Comparison of ENCODE assay signal across 14 mouse cellular contexts in genomic region chr5:151202925-151203324, GRCm38 (mm10). TPM values are rescaled to one million over a fixed set of nuclear protein-coding genes. Genes with fewer than 3 reads are reported as not detected.
DNase-seq lines count a peak whose midpoint lies in the region; ATAC-seq and TF ChIP-seq lines count a peak whose summit lies in the region.
"Had no signal": no experiment of that assay in that cellular context is flagged by ENCODE, and none has a peak within 500 bp of the region (broad histone marks: within the 10 kb centered on the region; RNA-seq: fewer than 3 reads in every experiment).

No protein-coding gene starts in this region.

- H3K9me3 ChIP-seq in heart, postnatal 0 days (replicated peaks; ENCODE audit: control insufficient read depth, low read length), result no peaks in the 10 kb centered on the region
- H3K9me3 ChIP-seq in lung, embryonic 16.5 days (ENCODE audit: control insufficient read depth, low read length), result no peaks in the 10 kb centered on the region
- H3K9me3 ChIP-seq: heart, embryonic 13.5 days had no signal

- no peak overlapping the region for H3K4me3 ChIP-seq in heart, postnatal 0 days (ENCODE audit: low read depth, low read length)
- no peak overlapping the region for H3K4me3 ChIP-seq in lung, embryonic 16.5 days (ENCODE audit: low read length)
- no peak overlapping the region for H3K4me3 ChIP-seq in lung, adult 2 months (replicated peaks; ENCODE audit: extremely low read depth, low read depth, low read length)
- H3K4me3 ChIP-seq: gastrocnemius, adult 2 months; heart, embryonic 13.5 days had no signal

- no peak for TF ChIP-seq CTCF in heart, postnatal 0 days (IDR thresholded peaks at IDR 0.05; ENCODE audit: low read depth)
- TF ChIP-seq CTCF in lung, adult 2 months (IDR thresholded peaks at IDR 0.05; ENCODE audit: insufficient read depth, low read length), result no peak

- no peak for TF ChIP-seq POLR2A in lung, adult 2 months (IDR thresholded peaks at IDR 0.05; ENCODE audit: borderline replicate concordance, extremely low read depth, low read depth, low read length)

- ATAC-seq in heart, postnatal 0 days (ENCODE audit: insufficient read depth, low read depth), result peak; percentile 76
- peak; percentile 54; the same call in 1 of the 2 replicates for ATAC-seq in lung, embryonic 16.5 days (ENCODE audit: low read depth)
- ATAC-seq: hindbrain, postnatal 0 days had no signal

- no peaks in the 10 kb centered on the region for H3K27me3 ChIP-seq in heart, postnatal 0 days (ENCODE audit: control insufficient read depth, insufficient read depth, low read length)
- H3K27me3 ChIP-seq in lung, embryonic 16.5 days (ENCODE audit: control insufficient read depth, insufficient read depth, low read depth, low read length), result no peaks in the 10 kb centered on the region
- H3K27me3 ChIP-seq: CH12.LX; heart, embryonic 13.5 days had no signal

- DNase-seq in heart, postnatal 0 days (ENCODE audit: low spot score), result peak; percentile 77
- no peak for DNase-seq in heart, adult 8-10 months (ENCODE audit: low spot score)
- no peak for DNase-seq in lung, adult 2 months
- peak; percentile 77 for DNase-seq in R1 (ENCODE audit: low read depth, low spot score)
- peak; percentile 28 for DNase-seq in mesoderm, embryonic 11.5 days (ENCODE audit: low read depth, low spot score)
- DNase-seq in thymus, postnatal 0 days (ENCODE audit: low spot score), result no peak
- DNase-seq: cerebellum, adult 2 months; gastrocnemius, adult 2 months; right cerebral cortex, postnatal 25 days had no signal

- no peak overlapping the region for H3K4me2 ChIP-seq in heart, postnatal 0 days (ENCODE audit: low read depth, low read length)
- H3K4me2 ChIP-seq in lung, embryonic 16.5 days (ENCODE audit: low read depth, low read length), result no peak overlapping the region
- H3K4me2 ChIP-seq: heart, embryonic 13.5 days had no signal

- WGBS in heart, postnatal 0 days, result 13% methylated on average over 5 of the region's 5 CpGs
- 32% methylated on average over 5 of the region's 5 CpGs for WGBS in lung, embryonic 16.5 days
- WGBS in lung, adult 2 months, result 41% methylated on average over 5 of the region's 5 CpGs

- no peak for TF ChIP-seq EP300 in heart, postnatal 0 days (IDR thresholded peaks at IDR 0.05; ENCODE audit: low read depth)

- peaks cover 10% of the 10 kb centered on the region; the same call in 1 of the 2 replicates for H3K4me1 ChIP-seq in heart, postnatal 0 days (ENCODE audit: control insufficient read depth, insufficient read depth)
- H3K4me1 ChIP-seq in lung, embryonic 16.5 days (replicated peaks; ENCODE audit: control insufficient read depth, insufficient read depth, low read length), result 0 out of 2 replicates have a peak, but pooled peaks cover 2% of the 10 kb centered on the region
- 0 out of 2 replicates have a peak, but pooled peaks cover 3% of the 10 kb centered on the region for H3K4me1 ChIP-seq in lung, adult 2 months (ENCODE audit: control insufficient read depth, insufficient read depth, low read length)

- no peak overlapping the region for H3K27ac ChIP-seq in heart, postnatal 0 days (ENCODE audit: low read depth)
- H3K27ac ChIP-seq in lung, embryonic 16.5 days (ENCODE audit: low read length), result peak overlapping the region; percentile 1; the same call in 1 of the 2 replicates
- H3K27ac ChIP-seq: gastrocnemius, adult 2 months; heart, embryonic 13.5 days; hindbrain, postnatal 0 days had no signal

- no peaks in the 10 kb centered on the region for H3K36me3 ChIP-seq in heart, postnatal 0 days (replicated peaks; ENCODE audit: control insufficient read depth, insufficient read depth, low read length)
- H3K36me3 ChIP-seq in lung, embryonic 16.5 days (ENCODE audit: control insufficient read depth, insufficient read depth, low read length), result no peaks in the 10 kb centered on the region
- H3K36me3 ChIP-seq: heart, embryonic 13.5 days had no signal

- no peak overlapping the region for H3K9ac ChIP-seq in heart, postnatal 0 days (replicated peaks; ENCODE audit: low read depth, low read length)
- H3K9ac ChIP-seq in lung, embryonic 16.5 days (ENCODE audit: low read length), result no peak overlapping the region
- H3K9ac ChIP-seq: heart, embryonic 13.5 days had no signal

RNA-seq across cellular contexts. Expression of gene Stard13, which starts 30.7 kb away (rescaled TPM):
- total RNA-seq in heart, postnatal 0 days (2014; rRNA removed; ENCODE audit: low replicate concordance), result 10.6 and 11.9 TPM in 2 replicates
- polyA plus RNA-seq in heart, postnatal 0 days (2015; fragmentation: Nextera tagmentation; extraction: Ambion mirVana), result 3.0 and 3.3 TPM in 2 replicates
- total RNA-seq in heart, adult 8-10 months (2022), result 10 to 100 TPM; 24.3 to 29.4 (median 27.4) TPM
- 20.6 and 21.4 TPM in 2 replicates for polyA plus RNA-seq in lung, embryonic 16.5 days (2015; fragmentation: Nextera tagmentation; extraction: Ambion mirVana)
- 45.6 and 57.3 TPM in 2 replicates for polyA plus RNA-seq in lung, adult 2 months (2012; rRNA removed)
- 0.98 and 1.1 TPM in 2 replicates for polyA plus RNA-seq in thymus, postnatal 0 days (2015; fragmentation: Nextera tagmentation; extraction: Ambion mirVana)
- total RNA-seq: neutrophil, adult 5-6 weeks had no signal

Comparison
In these comparisons a context has a peak if more than half of its experiments do, and no peak if none do; other contexts are left out.
1. DNase-seq: peak in heart, postnatal 0 days (single experiment), R1 (single experiment) and mesoderm, embryonic 11.5 days (single experiment); none in heart, adult 8-10 months (single experiment), lung, adult 2 months (single experiment) and thymus, postnatal 0 days (single experiment).